Mouse (Mus musculus) urinary bladder, postnatal 10 days (tissue): ENCODE data around the gene Akap8.

Source experiments
- DNase-seq: peaks from one replicate; pipeline ENCODE4 v3.0.0; 2022; ENCODE audit warnings: low spot score

Gene Akap8

GRCm38 (mm10) chr17:32283771-32284221, 37.2 kb downstream of the Akap8 start:
- DNase-seq, result no peak

GRCm38 (mm10) chr17:32283341-32283740, 37.7 kb downstream of the Akap8 start:
- DNase-seq, result no peak

- no peak for DNase-seq
These were observed 39.3 kb downstream of the Akap8 start for GRCm38 (mm10) chr17:32281611-32282310.

- DNase-seq, result no peak
These were observed 39.9 kb downstream of the Akap8 start for GRCm38 (mm10) chr17:32281126-32281525.

- no peak for DNase-seq
These were observed 40.5 kb downstream of the Akap8 start for GRCm38 (mm10) chr17:32280575-32280974.

GRCm38 (mm10) chr17:32277201-32277600, 43.8 kb downstream of the Akap8 start:
- no peak for DNase-seq

- no peak for DNase-seq
These were observed 45.5 kb downstream of the Akap8 start for GRCm38 (mm10) chr17:32275568-32275967.

- no peak for DNase-seq
These were observed 51.9 kb downstream of the Akap8 start for GRCm38 (mm10) chr17:32269151-32269550.

GRCm38 (mm10) chr17:32268540-32268960, 52.5 kb downstream of the Akap8 start:
- no peak for DNase-seq

GRCm38 (mm10) chr17:32268096-32268495, 52.9 kb downstream of the Akap8 start:
- no peak for DNase-seq

- no peak for DNase-seq
These were observed 53.4 kb downstream of the Akap8 start for GRCm38 (mm10) chr17:32267617-32268016.

GRCm38 (mm10) chr17:32263672-32264071, 57.4 kb downstream of the Akap8 start:
- DNase-seq, result no peak

GRCm38 (mm10) chr17:32262831-32263559, 58.0 kb downstream of the Akap8 start:
- DNase-seq, result no peak

- DNase-seq, result no peak
These were observed 62.2 kb downstream of the Akap8 start for GRCm38 (mm10) chr17:32258869-32259268.

GRCm38 (mm10) chr17:32257944-32258343, 63.1 kb downstream of the Akap8 start:
- no peak for DNase-seq

GRCm38 (mm10) chr17:32257452-32257851, 63.6 kb downstream of the Akap8 start:
- DNase-seq, result no peak

GRCm38 (mm10) chr17:32256896-32257295, 64.1 kb downstream of the Akap8 start:
- DNase-seq, result no peak
